Comparison of ENCODE assay signal across 12 mouse cellular contexts in the genomic region with DNA sequence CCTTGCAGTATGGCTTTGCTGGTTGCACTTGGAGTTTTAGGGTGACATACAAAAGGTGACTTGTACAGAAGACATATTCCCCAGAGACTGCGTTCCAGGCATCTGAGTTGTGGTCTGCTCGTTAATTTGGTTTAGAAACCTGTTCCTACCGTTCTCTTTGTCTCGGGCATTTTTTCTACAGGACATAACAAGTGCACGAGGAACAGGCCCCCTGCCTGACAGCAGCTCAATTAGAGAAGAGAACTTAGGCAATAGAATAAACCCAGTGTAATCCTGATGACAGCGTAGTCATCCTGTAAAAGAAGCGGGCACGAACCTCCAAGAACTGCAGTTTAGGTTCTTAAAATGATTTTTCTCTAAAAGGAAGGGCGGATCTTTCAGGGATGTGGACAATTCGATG. TPM values are rescaled to one million over a fixed set of nuclear protein-coding genes. Genes with fewer than 3 reads are reported as not detected.
DNase-seq lines count a peak whose midpoint lies in the region; ATAC-seq and TF ChIP-seq lines count a peak whose summit lies in the region.
"Had no signal": no experiment of that assay in that cellular context is flagged by ENCODE, and none has a peak within 500 bp of the region (broad histone marks: within the 10 kb centered on the region; RNA-seq: fewer than 3 reads in every experiment).

No protein-coding gene starts in this region.

- no peak for TF ChIP-seq CTCF in heart, postnatal 0 days (IDR thresholded peaks at IDR 0.05; ENCODE audit: low read depth)
- TF ChIP-seq CTCF in intestine, postnatal 0 days (IDR thresholded peaks at IDR 0.05; ENCODE audit: low read depth): no peak

- H3K27ac ChIP-seq in heart, postnatal 0 days (ENCODE audit: low read depth): peak overlapping the region; percentile 62
- H3K27ac ChIP-seq in brown adipose tissue, adult 24 weeks (replicated peaks; ENCODE audit: low read depth, low read length): peak overlapping the region; percentile 19; the same call in 1 of the 2 replicates
- no peak overlapping the region for H3K27ac ChIP-seq in intestine, postnatal 0 days (ENCODE audit: low read depth, low read length)
- H3K27ac ChIP-seq in kidney, embryonic 15.5 days: no peak overlapping the region
- H3K27ac ChIP-seq: heart, embryonic 10.5 days had no signal

- H3K36me3 ChIP-seq in heart, postnatal 0 days (replicated peaks; ENCODE audit: control insufficient read depth, insufficient read depth, low read length): no peaks in the 10 kb centered on the region
- no peaks in the 10 kb centered on the region for H3K36me3 ChIP-seq in intestine, postnatal 0 days (ENCODE audit: control insufficient read depth, insufficient read depth)
- no peaks in the 10 kb centered on the region for H3K36me3 ChIP-seq in kidney, embryonic 15.5 days
- H3K36me3 ChIP-seq: heart, embryonic 10.5 days had no signal

- H3K9me3 ChIP-seq in heart, postnatal 0 days (replicated peaks; ENCODE audit: control insufficient read depth, low read length): no peaks in the 10 kb centered on the region
- no peaks in the 10 kb centered on the region for H3K9me3 ChIP-seq in intestine, postnatal 0 days (ENCODE audit: control insufficient read depth)
- H3K9me3 ChIP-seq in kidney, embryonic 15.5 days (replicated peaks): no peaks in the 10 kb centered on the region
- H3K9me3 ChIP-seq: heart, embryonic 10.5 days had no signal

- TF ChIP-seq EP300 in heart, postnatal 0 days (IDR thresholded peaks at IDR 0.05; ENCODE audit: low read depth): no peak

- WGBS in heart, postnatal 0 days: 68% methylated on average over 10 of the region's 10 CpGs
- WGBS in intestine, postnatal 0 days: 58% methylated on average over 10 of the region's 10 CpGs
- WGBS in kidney, embryonic 15.5 days: 76% methylated on average over 10 of the region's 10 CpGs

- H3K4me3 ChIP-seq in heart, postnatal 0 days (ENCODE audit: low read depth, low read length): no peak overlapping the region
- H3K4me3 ChIP-seq in brown adipose tissue, adult 24 weeks (ENCODE audit: insufficient read depth, low read depth, low read length): no peak overlapping the region
- no peak overlapping the region for H3K4me3 ChIP-seq in intestine, postnatal 0 days (ENCODE audit: low read depth, low read length)
- no peak overlapping the region for H3K4me3 ChIP-seq in kidney, embryonic 15.5 days (replicated peaks)
- H3K4me3 ChIP-seq: heart, embryonic 10.5 days had no signal

- no peak for DNase-seq in heart, postnatal 0 days (ENCODE audit: low spot score)
- DNase-seq in heart, postnatal 4 days: no peak
- peak; percentile 80 for DNase-seq in Muller cell, postnatal 12 days (ENCODE audit: inconsistent ontology term)
- no peak for DNase-seq in cerebellum, adult 11-12 months
- no peak for DNase-seq in right cerebral cortex, postnatal 10 days (ENCODE audit: low spot score in 2 of 2)
- DNase-seq: adrenal gland, postnatal 14 days; cerebellum, adult 9-10 months had no signal

- ATAC-seq in heart, postnatal 0 days (ENCODE audit: insufficient read depth, low read depth): no peak
- ATAC-seq in intestine, postnatal 0 days: no peak
- ATAC-seq in kidney, embryonic 15.5 days (replicated peaks; ENCODE audit: low FRiP score): no peak

- peaks cover 3% of the 10 kb centered on the region; the same call in 1 of the 2 replicates for H3K4me1 ChIP-seq in heart, postnatal 0 days (ENCODE audit: control insufficient read depth, insufficient read depth)
- H3K4me1 ChIP-seq in brown adipose tissue, adult 24 weeks (ENCODE audit: control insufficient read depth, insufficient read depth, insufficient read length, low read length): peaks cover 7% of the 10 kb centered on the region; the same call in 1 of the 2 replicates
- peaks cover 9% of the 10 kb centered on the region; the same call in 1 of the 2 replicates for H3K4me1 ChIP-seq in intestine, postnatal 0 days (replicated peaks; ENCODE audit: control insufficient read depth, insufficient read depth, low read length)
- H3K4me1 ChIP-seq in kidney, embryonic 15.5 days: 0 out of 2 replicates have a peak, but pooled peaks cover 2% of the 10 kb centered on the region
- H3K4me1 ChIP-seq: heart, embryonic 10.5 days had no signal

- H3K9ac ChIP-seq in heart, postnatal 0 days (replicated peaks; ENCODE audit: low read depth, low read length): no peak overlapping the region
- no peak overlapping the region for H3K9ac ChIP-seq in intestine, postnatal 0 days (ENCODE audit: low read depth, low read length)
- no peak overlapping the region for H3K9ac ChIP-seq in kidney, embryonic 15.5 days

- H3K4me2 ChIP-seq in heart, postnatal 0 days (ENCODE audit: low read depth, low read length): peak overlapping the region; percentile 33; the same call in 1 of the 2 replicates
- peak overlapping the region; percentile 27; the same call in 1 of the 2 replicates for H3K4me2 ChIP-seq in intestine, postnatal 0 days (replicated peaks; ENCODE audit: low read depth)
- no peak overlapping the region for H3K4me2 ChIP-seq in kidney, embryonic 15.5 days

- H3K27me3 ChIP-seq in heart, postnatal 0 days (ENCODE audit: control insufficient read depth, insufficient read depth, low read length): no peaks in the 10 kb centered on the region
- no peaks in the 10 kb centered on the region for H3K27me3 ChIP-seq in intestine, postnatal 0 days (replicated peaks; ENCODE audit: control insufficient read depth, insufficient read depth, low read length)
- no peaks in the 10 kb centered on the region for H3K27me3 ChIP-seq in kidney, embryonic 15.5 days
- H3K27me3 ChIP-seq: CH12.LX had no signal

RNA-seq across cellular contexts. Expression of gene Gbe1, which starts 15.3 kb away (rescaled TPM):
- total RNA-seq in heart, postnatal 0 days (2014; rRNA removed; ENCODE audit: low replicate concordance): 57.6 and 82.0 TPM in 2 replicates
- polyA plus RNA-seq in heart, postnatal 0 days (2015; fragmentation: Nextera tagmentation; extraction: Ambion mirVana): 64.7 and 72.4 TPM in 2 replicates
- 10 to 100 TPM; 37.2 to 38.6 TPM for total RNA-seq in heart, postnatal 4 days (2021)
- polyA plus RNA-seq in brown adipose tissue, adult 24 weeks (2012; ENCODE audit: insufficient read depth, insufficient read length, missing spikeins): 333 and 361 TPM in 2 replicates
- 25.7 and 26.1 TPM in 2 replicates for polyA plus RNA-seq in intestine, postnatal 0 days (2015; fragmentation: Nextera tagmentation; extraction: Ambion mirVana)
- polyA plus RNA-seq in kidney, embryonic 15.5 days (2015; fragmentation: Nextera tagmentation; extraction: Ambion mirVana): 27.1 and 29.8 TPM in 2 replicates
- total RNA-seq: CH12.LX had no signal

Comparison
In these comparisons a context has a peak if more than half of its experiments do, and no peak if none do; other contexts are left out.
1. H3K27ac ChIP-seq: peak in heart, postnatal 0 days (single experiment) and brown adipose tissue, adult 24 weeks (single experiment); none in intestine, postnatal 0 days (single experiment) and kidney, embryonic 15.5 days (single experiment).